Mouse (Mus musculus) left cerebral cortex, adult 18-20 months (tissue): ENCODE measurements at regions not wholly inside any gene's neighbourhood (a gene's known extent, or its start where the extent isn't known, plus 50 kb on each side); places are given as distances from the start of the nearest gene placed in this dataset.

Source experiments
- DNase-seq, 2 experiments: peaks; one replicate each; pipeline ENCODE4 v3.0.0; 2021 to 2022; ENCODE audit warnings: low spot score in 2 of 2, mixed read lengths in 1 of 2

DNA sequence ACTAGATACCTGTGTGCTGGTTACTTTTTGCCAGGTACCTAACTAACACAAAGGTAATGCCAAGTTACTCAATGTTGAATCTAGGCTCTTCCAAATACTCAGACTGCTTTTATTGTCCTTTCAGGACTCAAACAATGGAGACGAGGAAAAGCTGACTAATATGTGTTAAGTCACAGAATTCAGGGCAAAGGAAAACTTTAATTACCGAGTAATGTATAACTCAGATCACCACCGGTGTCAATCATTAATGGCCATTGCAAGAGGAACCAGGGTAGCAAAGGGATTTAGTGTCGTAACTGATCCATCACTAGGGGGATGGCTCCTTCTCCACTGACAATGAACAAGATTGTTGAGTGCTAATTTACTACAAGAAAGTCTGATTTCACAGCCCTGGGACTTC lies 105.6 kb upstream of the Atp2b1 start:
- DNase-seq = no peak

DNA sequence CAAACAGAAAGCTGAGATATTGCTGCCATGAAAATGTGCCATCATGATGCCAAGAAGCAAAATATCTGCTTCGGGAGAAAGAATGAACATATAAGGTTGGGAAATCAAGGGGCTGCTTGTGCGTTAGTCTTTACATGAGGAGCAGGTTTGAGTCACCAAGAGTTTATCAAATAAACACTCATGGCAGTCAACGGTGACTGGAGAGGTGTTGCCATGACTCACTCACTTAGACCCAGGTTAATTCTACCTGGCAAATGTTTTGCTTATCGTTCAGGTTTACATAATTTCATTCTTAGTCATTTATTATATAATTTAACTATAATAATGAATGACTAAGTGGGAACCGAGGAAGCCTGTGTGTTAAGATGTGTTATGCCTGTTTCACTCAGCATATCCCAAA lies 85.2 kb upstream of the Atp2b1 start:
- no peak for DNase-seq

DNA sequence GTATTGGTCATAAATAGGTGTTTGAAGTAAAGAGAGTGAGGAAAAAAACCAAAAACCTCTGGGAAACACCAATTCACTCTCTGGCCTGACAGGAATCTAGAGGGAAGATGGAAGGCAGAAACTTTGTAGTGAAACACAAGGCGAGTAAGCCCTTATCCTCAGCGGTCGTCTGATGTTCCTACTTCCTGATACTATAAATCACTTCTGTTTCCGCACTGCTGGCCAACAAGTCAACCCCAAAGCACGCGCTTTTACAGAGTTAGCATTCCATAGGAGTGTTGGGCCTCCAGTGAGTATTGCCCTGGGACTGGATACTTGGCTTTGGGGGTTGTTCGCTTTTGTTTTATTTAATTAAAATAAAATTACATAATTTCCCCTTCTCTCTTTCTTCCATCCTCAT lies 82.7 kb upstream of the Atp2b1 start:
- DNase-seq = no peak

DNA sequence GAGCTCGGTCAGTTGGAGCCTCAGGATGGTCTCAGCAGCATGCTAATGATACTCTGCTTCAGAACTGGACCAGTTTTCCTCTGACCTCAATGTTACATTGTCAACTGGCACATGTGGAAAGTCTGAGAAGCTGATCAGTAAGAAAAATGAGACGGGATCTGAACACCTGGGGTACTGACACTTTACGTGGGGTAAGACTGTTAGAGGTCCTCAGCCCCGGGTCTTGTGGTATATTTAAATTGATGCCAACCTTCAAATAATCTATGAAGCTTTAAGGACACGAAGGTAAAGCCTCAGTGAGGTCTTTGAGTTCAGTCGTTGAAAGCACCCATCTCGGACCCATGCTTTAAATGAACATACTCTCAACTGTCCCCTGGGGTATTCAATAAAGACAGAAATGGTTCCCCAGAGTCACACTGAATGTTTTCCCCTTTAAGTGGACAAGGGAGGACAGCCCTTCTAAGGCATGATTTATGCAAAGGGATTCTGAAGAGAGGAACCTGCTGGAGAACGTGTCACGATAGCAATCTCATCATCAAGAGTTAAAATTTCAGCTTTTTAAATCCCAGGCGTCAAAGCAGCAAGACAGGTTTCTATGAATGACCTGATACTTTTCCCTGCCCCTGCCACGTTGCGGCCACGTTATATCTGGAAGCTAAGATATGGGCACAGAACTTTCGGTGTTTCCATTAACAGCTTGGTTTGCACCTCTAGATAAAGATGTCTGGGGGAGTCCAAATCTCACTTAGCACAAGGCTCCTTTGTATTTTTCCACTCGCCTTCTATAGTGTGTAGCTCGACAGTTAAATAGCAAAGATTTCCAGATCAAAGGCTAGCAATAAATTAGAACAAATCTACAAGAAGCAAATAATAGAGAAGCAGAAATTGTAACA lies 76.7 kb upstream of the Atp2b1 start:
- DNase-seq = peak in 1 of 2 experiments; percentile 10

DNA sequence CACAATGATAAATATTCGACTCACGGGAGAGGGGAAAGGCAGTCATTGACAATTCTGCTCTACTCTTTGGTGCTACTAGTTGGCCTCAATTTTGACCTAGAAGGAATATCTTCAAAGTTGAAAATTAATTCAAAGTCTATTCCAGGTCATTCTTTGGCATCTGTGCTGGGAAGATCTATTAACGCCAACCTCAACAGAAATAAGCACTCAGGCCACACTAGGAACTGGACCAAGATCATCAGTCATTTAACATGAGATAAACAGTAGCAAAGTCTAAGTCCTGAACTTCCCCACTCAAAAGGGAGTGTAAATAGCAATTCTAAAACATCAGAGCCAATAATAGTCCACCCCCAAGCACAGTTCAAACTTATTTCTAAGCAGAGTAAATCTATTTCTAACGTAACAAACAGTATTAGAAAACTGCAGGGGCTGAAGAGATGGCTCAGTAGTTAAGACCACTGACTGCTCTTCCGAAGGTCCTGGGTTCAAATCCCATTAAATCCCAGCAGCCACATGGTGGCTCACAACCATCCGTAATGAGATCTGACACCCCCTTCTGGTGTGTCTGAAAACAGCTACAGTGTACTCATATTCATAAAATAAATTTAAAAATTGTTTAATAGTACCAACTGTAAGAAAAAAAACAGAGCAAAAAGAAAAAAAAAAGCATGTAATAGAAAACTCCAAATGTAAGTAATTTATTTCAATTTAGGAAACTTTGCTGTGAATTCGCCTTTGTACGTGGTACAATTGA lies 75.1 kb upstream of the Atp2b1 start:
- DNase-seq = no peak

DNA sequence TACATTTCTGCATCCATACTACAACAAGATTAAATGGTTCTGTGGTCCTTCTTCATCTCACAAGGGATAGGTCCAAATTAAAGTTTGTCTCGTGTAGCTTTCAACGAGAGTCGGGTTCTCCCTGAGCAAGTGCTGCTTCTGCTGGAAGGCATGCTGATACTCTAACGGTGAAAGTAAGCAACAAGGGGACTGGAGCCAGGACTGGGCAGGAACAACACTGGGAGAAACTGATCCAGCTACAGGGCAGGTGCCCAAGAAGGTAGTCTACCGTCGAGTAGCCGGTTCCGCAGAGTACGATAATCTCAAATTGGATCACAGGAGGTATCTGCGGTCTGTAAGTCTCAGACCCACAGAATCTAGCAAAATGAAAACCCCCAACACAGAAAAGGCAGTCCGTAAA lies 74.2 kb upstream of the Atp2b1 start:
- DNase-seq = no peak

DNA sequence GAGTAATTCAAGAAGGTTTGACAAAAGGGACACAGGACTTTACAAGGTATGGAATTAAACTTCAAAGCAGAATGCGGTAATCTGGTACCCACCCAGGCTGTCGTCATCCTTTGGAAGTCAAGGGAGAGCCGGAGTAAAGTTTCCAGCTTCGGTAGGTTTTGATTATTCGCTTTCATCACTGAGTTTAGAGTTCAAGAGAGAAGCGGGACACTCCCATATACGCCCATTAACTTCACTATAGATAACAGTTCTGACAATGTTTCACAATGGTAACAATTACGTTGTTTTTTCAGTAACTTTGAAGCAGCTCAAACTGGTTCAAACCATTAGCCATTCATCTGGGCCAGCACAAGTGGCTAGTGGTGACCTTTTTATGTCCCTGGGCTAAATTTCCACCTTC lies 73.8 kb upstream of the Atp2b1 start:
- DNase-seq = no peak

DNA sequence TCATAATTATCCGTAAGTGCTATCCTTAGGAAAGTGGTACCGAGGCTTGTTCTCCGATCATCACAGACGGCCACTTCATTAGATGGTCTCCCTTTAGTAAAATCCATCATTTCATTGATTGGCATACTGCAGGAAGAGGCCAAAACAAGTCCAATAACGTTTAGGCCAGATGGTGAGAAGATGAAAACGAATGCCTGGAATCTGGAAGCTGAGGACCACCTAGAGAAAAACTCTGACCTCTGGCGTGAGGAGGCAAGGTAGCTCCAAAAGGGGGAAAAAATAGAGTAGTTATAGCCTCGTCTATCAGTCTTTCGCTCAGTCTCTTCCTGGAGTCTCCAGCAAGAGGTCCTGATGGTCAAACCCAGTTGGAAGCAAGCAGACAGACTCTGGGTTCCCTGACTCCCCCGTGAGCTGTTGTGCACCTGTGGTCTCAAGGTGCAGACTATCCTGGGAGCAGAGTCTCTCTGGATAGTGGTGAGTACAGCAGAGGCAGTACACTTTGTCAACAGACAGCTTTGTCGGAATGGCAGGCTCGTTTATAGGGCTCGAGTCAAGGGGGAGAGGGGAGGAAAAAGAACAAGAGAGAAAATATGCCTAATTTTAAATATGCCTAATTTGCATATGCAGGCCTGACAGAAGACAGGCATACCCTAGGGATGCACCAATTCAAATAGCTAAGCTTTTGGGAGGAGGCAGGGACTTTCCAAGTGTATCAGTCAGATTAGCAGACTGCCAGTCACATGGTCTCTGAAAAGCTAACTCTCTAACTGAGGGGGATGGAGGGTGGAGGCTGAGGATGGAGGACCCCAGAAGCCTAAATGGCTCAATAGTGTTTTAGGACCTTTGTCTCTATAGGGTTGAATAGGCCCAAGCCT lies 73.0 kb upstream of the Atp2b1 start:
- no peak for DNase-seq

DNA sequence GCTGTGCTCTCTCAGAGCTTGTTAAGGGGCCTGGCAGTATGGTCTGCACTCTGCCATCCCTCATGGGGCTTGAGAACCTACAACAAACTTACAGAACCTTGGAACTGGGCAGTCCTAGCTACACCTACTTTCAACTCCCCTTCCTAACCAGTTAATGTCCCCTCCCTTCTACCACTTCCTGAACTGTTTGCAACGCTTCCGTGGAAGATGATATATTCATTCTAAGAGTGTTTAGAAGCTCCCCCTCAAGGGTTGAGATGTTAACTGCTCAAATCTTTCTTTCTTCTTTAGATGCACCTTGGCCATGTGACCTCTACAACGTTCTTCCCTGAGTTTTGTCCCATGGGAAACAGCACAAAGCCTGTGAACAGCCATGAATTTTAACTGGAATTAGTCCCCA lies 72.3 kb upstream of the Atp2b1 start:
- DNase-seq = no peak

DNA sequence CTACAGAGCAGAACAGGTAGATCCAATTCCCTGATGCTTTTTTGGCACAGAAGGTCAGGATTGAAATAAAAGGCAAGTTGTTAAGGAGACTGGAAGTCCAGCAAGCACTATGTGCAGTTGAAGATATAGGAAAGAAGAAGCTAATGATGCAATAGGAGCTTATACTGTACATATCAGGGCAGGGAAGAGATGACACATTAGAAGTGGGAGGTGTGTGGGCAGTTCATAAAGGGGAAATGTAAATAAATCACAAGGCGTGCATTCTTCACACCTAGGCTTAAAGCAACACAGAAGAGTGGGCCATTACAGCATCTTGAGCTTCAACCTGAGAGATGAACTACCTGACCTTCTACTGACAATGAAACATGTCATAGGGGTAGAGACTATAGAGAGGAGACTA lies 71.5 kb upstream of the Atp2b1 start:
- no peak for DNase-seq

DNA sequence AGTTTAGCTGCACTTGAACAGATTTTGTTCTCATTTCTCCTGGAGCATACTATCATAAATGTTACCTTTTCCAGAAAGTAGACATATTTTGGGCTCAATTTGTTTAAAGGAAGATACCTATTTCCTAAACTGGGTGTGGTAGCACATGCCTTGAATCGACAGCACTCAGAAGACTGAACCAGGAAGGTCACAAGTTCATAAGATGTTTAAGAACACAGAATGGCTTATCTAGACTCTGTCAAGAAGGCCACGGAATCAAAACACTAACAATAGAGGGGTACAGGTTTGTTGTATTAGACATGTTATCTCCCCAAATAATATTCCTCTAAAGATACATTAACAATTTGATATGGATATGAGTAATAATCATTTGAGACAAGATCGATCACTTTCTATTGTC lies 64.4 kb upstream of the Atp2b1 start:
- DNase-seq = no peak

DNA sequence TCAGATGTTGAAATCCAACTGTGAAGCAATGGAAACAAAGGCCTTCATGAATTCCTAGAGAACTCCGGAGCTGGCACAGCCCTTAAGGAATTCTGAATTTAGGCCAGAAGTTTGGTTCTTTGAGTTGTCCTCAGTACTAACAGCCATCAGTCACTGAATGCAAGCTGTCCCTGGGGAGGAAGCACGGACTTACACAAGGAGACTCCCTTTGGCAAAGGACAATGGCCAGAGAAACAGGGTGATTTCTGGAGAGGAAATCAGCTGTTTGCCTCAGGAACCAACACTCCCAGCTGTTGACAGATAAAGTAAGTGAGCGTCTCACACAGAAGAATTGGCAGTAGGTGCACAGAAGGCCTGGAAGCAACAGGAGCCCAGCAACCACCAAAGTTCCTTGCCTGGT lies 56.8 kb upstream of the Atp2b1 start:
- DNase-seq = no peak

DNA sequence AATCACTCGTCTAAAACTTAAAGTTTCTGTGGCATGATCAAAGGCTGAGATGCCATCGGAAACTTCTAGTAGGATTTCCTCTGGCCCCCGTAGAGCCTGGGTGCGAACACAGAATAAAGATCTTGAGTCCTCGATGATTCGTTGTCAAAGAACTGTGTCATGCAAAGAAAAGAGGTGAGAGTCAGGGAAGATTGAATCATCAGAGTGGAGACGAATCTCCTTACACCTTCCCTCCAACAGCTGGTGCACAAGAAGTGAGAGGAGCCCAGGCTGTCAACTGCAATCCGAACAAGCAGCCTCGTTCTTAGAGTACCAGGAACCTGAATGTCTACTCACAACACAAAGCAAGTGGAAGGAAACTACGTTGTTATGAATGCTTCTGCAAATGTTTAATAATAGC lies 52.7 kb upstream of the Atp2b1 start:
- peak in 1 of 2 experiments; percentile 9 for DNase-seq

DNA sequence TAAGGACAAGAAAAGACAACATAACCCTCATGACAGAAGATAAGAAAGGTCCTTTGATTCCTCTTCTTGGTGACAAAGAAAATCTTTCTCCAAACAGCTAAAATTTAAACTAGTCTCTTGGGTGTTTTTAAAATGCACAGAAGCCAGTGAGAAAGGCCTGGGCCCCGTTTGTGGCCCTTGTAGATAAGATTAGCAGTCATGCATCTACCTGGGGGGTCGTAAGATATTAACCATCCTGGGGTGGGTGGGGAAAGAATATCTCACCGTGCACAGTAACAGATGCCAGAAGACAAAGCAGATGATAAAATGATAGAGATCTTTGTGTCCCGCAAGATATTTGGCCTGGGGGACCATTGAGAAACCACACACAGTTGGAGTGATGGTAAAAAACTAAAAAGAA lies 51.5 kb upstream of the Atp2b1 start:
- DNase-seq = no peak

DNA sequence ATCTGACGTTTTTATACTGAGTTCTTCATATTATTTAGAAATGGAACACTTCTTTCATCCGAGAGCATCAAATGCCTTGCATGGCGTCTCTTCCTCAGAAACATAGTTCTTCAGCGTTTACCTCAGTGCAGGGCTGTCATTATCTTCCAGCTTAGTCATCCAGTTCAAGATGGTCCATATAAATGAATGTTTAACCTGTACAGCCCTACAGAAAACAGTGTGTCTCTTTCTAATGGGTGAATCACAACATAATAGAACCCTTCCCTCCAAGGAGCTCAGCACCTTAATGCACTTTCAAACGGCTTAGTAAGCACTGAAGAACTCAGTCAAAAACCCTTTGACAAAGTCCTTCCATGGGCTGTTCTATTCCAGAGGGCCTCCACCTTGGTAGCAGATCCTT lies 49.8 kb upstream of the Atp2b1 start:
- no peak for DNase-seq
